In genomic region chr5:107739023-107739422, GRCm38 (mm10) we compare ENCODE assay signal across 24 mouse cellular contexts. TPM values are rescaled to one million over a fixed set of nuclear protein-coding genes. Genes with fewer than 3 reads are reported as not detected.
DNase-seq lines count a peak whose midpoint lies in the region; TF ChIP-seq lines count a peak whose summit lies in the region.
"Had no signal": no experiment of that assay in that cellular context is flagged by ENCODE, and none has a peak within 500 bp of the region (broad histone marks: within the 10 kb centered on the region; RNA-seq: fewer than 3 reads in every experiment).

No protein-coding gene starts in this region.

- no peak overlapping the region for H3K4me3 ChIP-seq in thymus, adult 2 months (ENCODE audit: control insufficient read depth, insufficient read depth, low read length)
- H3K4me3 ChIP-seq: forebrain, embryonic 13.5 days; hindbrain, embryonic 10.5 days; limb, embryonic 12.5 days; neural tube, embryonic 13.5 days had no signal

- no peak for TF ChIP-seq POLR2A in thymus, adult 2 months (IDR thresholded peaks at IDR 0.05; ENCODE audit: control insufficient read depth, extremely low read depth, insufficient read depth, low read length, poor library complexity)

- peak; percentile 49 for DNase-seq in A20 (ENCODE audit: low read depth, low spot score)
- peak; percentile 28 for DNase-seq in T-cell, adult 2 months (ENCODE audit: low spot score)
- peak; percentile 82 for DNase-seq in thymus, adult 2 months
- DNase-seq in thymus, postnatal 36 days, result peak; percentile 76 to 90
- no peak for DNase-seq in testis, postnatal 10 days (ENCODE audit: low spot score)
- no peak for DNase-seq in neural tube, embryonic 10.5 days (ENCODE audit: extremely low spot score, low spot score)
- DNase-seq: adrenal gland, postnatal 10 days; cerebellum, adult 8-10 months; cerebellum, postnatal 36 days; gastrocnemius, postnatal 14 days; heart, postnatal 10 days; kidney, adult 9 months; kidney, postnatal 10 days; lung, postnatal 36 days had no signal

- WGBS in thymus, adult 2 months, result 8% methylated on average over 5 of the region's 5 CpGs

- peaks cover 29% of the 10 kb centered on the region for H3K4me1 ChIP-seq in thymus, adult 2 months (replicated peaks; ENCODE audit: control insufficient read depth, insufficient read depth, low read length)
- H3K4me1 ChIP-seq: forebrain, embryonic 13.5 days; hindbrain, embryonic 10.5 days; limb, embryonic 12.5 days; neural tube, embryonic 13.5 days had no signal

- peak overlapping the region; percentile 90 for H3K27ac ChIP-seq in thymus, adult 2 months (ENCODE audit: control insufficient read depth, insufficient read depth, low read length)
- H3K27ac ChIP-seq: forebrain, embryonic 13.5 days; hindbrain, embryonic 10.5 days; hindbrain, postnatal 0 days; limb, embryonic 12.5 days; neural tube, embryonic 13.5 days had no signal

- no peak for TF ChIP-seq CTCF in thymus, adult 2 months (IDR thresholded peaks at IDR 0.05; ENCODE audit: borderline replicate concordance, control insufficient read depth, extremely low read depth, insufficient read depth, low read length, poor library complexity)

- H3K36me3 ChIP-seq in thymus, adult 2 months (ENCODE audit: control insufficient read depth, insufficient read depth, low read length), result no peaks in the 10 kb centered on the region
- H3K36me3 ChIP-seq: neural tube, embryonic 13.5 days had no signal

- no peaks in the 10 kb centered on the region for H3K27me3 ChIP-seq in thymus, adult 2 months (ENCODE audit: control insufficient read depth, insufficient read depth, low read length)
- H3K27me3 ChIP-seq: CH12.LX; forebrain, embryonic 13.5 days; limb, embryonic 12.5 days had no signal

RNA-seq across cellular contexts. Expression of gene Gfi1, which starts 13.2 kb away (rescaled TPM):
- 191 and 219 TPM in 2 replicates for polyA plus RNA-seq in thymus, adult 2 months (2012; rRNA removed)
- polyA plus RNA-seq: embryonic facial prominence, embryonic 11.5 days; forebrain, embryonic 13.5 days; heart, embryonic 11.5 days; limb, embryonic 12.5 days; midbrain, embryonic 11.5 days; midbrain, embryonic 16.5 days had no signal

Comparison
In these comparisons a context has a peak if more than half of its experiments do, and no peak if none do; other contexts are left out.
1. DNase-seq: peak in A20 (single experiment), T-cell, adult 2 months (single experiment), thymus, adult 2 months (single experiment) and thymus, postnatal 36 days (2 of 2); none in testis, postnatal 10 days (single experiment) and neural tube, embryonic 10.5 days (single experiment).